Mouse (Mus musculus) bone marrow, adult 2 months (tissue): ENCODE data around the gene Svbp.

Source experiments
- CTCF ChIP-seq: fragments of 200-500 bp; IDR thresholded peaks from 2 replicates; pipeline ENCODE4 v1.5.1; 2011; ENCODE audit warnings: low read length, control low read depth; ENCODE audit not compliant: control insufficient read depth, insufficient read depth
- POLR2A ChIP-seq: fragments of 200-500 bp; IDR thresholded peaks from 2 replicates; pipeline ENCODE4 v1.6.1; 2011; ENCODE audit warnings: low read depth, mild to moderate bottlenecking, control low read depth, low read length, borderline replicate concordance; ENCODE audit not compliant: control insufficient read depth

DNA sequence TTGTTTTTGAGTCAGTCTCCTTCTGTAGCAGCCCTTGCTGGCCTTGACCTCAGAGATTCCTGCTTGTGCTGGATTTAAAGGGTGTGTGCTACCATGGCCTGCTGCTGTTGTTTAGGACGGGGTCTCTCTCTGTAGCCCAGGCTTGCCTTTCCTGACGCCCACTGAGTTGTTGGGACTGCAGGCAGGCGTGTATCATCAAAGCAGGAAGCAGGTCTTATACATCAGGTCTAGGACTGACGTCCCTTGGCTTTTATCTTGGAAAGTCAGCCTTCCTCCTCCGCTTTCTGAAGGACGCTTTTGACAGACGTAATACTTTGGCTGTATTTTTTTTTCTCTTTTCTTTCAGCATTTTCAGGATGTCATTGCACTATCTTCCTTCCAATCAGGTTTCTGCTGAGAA is 29.2 kb upstream of the Svbp start:
- TF ChIP-seq POLR2A (no peak), CTCF (no peak)
